Mouse (Mus musculus): ENCODE data around the gene Prr14.

- no peak for TF ChIP-seq POLR2A (IDR thresholded peaks at IDR 0.05; ENCODE audit: low read depth, low read length)
- TF ChIP-seq CTCF (IDR thresholded peaks at IDR 0.05; ENCODE audit: extremely low read depth, insufficient read depth, insufficient read length, insufficient replicate concordance), result peak; percentile 31; the same call in 1 of the 2 replicates
Measured at GRCm38 (mm10) chr7:127437724-127438123, 21.7 kb upstream of the Prr14 start.
